Mouse (Mus musculus) G1E (cell line): ENCODE measurements around the gene Pcbp3.

Source experiments
- CTCF ChIP-seq: IDR thresholded peaks from 2 replicates; pipeline ENCODE4 v1.5.1; 2012; ENCODE audit warnings: low read depth, low read length, inconsistent platforms, mixed read lengths
- GATA1 ChIP-seq: IDR thresholded peaks from 2 replicates; pipeline ENCODE4 v1.6.1; 2012; ENCODE audit warnings: borderline replicate concordance, low read length, inconsistent platforms, mixed read lengths
- GATA2 ChIP-seq: IDR thresholded peaks from 2 replicates; pipeline ENCODE4 v1.6.1; 2012; ENCODE audit warnings: low read depth, low read length, inconsistent platforms, borderline replicate concordance
- POLR2AphosphoS5 ChIP-seq: IDR thresholded peaks from 2 replicates; pipeline ENCODE4 v1.6.1; 2012; ENCODE audit warnings: low read depth, low read length, inconsistent platforms; ENCODE audit not compliant: insufficient replicate concordance
- TAL1 ChIP-seq: conservative IDR thresholded peaks from 2 replicates; pipeline ENCODE4 v1.6.1; 2012; ENCODE audit warnings: low read depth, low read length, inconsistent platforms, mixed read lengths

- TF ChIP-seq CTCF (no peak), POLR2AphosphoS5 (no peak), GATA1 (no peak), TAL1 (no peak), GATA2 (no peak)
Measured at GRCm38 (mm10) chr10:76753640-76754039, 208.0 kb downstream of the Pcbp3 start.
